Mouse (Mus musculus): ENCODE measurements around the gene Anks1b. TPM values are rescaled to one million over a fixed set of nuclear protein-coding genes. Genes with fewer than 3 reads are reported as not detected.

Anks1b gene
- polyA plus RNA-seq, 1 experiment from 2014 or later: 0.80 TPM

- H3K4me2 ChIP-seq: no peak overlapping the region
- H3K9ac ChIP-seq (ENCODE audit: low read depth, low read length): no peak overlapping the region
- H3K9me3 ChIP-seq (ENCODE audit: control insufficient read depth, low read length): no peaks in the 10 kb centered on the region
- no peaks in the 10 kb centered on the region for H3K36me3 ChIP-seq (ENCODE audit: control insufficient read depth, insufficient read depth, low read length)
- no peak overlapping the region for H3K4me3 ChIP-seq (ENCODE audit: low read depth, low read length)
- DNase-seq (ENCODE audit: low spot score) (no peak), ATAC-seq (replicated peaks; ENCODE audit: low FRiP score) (no peak)
- H3K27ac ChIP-seq (ENCODE audit: low read depth, low read length): no peak overlapping the region
- H3K27me3 ChIP-seq (replicated peaks; ENCODE audit: control insufficient read depth, insufficient read depth, low read length): no peaks in the 10 kb centered on the region
- H3K4me1 ChIP-seq (replicated peaks; ENCODE audit: control insufficient read depth, insufficient read depth, low read length): no peaks in the 10 kb centered on the region
- WGBS: 83% methylated on average over 15 of the region's 15 CpGs
Observed at GRCm38 (mm10) chr10:90940521-90941520, 1067.5 kb downstream of the Anks1b start.

DNA sequence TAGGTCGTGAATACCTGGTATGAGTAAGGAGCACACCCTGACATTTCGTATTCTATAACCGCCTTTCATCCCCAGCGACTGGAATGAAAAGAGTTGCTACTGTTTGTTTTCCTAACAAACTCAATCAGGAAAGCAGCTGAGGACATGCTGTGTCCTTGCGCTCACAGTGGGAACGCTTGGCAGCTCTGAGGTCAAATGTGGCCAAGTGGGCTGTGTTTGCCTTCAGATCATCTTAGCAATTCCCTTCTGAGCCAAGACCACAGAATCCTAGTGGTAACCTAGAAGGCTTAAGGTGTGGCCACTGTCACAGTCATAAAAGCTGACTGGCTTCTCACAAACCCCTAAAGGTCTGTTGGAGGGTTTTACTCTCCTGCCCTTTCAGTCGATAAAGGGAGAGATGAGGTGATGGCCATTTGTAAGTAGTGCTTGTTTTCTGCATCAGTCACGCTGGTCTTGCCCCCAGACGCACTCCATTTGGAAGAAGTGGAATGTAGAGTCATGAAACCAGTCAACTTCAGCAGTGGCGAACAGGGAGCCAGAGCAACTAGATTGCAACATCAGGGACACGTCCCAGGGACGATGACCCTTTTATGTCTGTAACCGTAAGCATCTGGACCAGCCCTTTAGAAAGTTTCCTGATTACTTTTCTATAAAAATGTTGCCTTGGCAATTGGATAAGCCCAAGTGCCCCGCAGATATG, 1068.8 kb downstream of the Anks1b start:
- DNase-seq (ENCODE audit: low spot score) (no peak), ATAC-seq (replicated peaks; ENCODE audit: low FRiP score) (no peak)
- Histone ChIP-seq H3K4me1 (replicated peaks; ENCODE audit: control insufficient read depth, insufficient read depth, low read length) (no peaks in the 10 kb centered on the region), H3K27ac (ENCODE audit: low read depth, low read length) (no peak overlapping the region), H3K4me3 (ENCODE audit: low read depth, low read length) (no peak overlapping the region), H3K9ac (ENCODE audit: low read depth, low read length) (no peak overlapping the region), H3K4me2 (no peak overlapping the region), H3K9me3 (ENCODE audit: control insufficient read depth, low read length) (no peaks in the 10 kb centered on the region), H3K36me3 (ENCODE audit: control insufficient read depth, insufficient read depth, low read length) (no peaks in the 10 kb centered on the region), H3K27me3 (replicated peaks; ENCODE audit: control insufficient read depth, insufficient read depth, low read length) (no peaks in the 10 kb centered on the region)
- WGBS: 80% methylated on average over 14 of the region's 14 CpGs

DNA sequence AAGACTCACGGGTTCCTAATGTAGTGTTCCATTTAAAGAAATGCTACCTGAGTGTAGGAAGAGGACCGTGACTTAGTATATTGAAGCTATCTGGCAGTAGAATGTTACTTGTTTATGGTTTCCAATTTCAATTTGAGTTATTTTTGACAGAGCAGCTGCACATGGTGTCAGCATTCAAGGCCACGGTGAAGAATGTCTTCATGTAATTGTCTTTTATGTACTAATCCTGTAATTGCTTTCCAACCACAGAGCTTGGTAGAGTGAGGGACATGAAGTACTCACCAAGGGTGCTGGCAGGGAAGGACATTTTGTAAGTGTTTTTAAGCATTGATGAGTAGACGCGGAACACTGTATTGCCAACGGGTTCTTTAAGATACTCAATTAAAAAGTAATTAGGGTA, 1073.7 kb downstream of the Anks1b start:
- Histone ChIP-seq H3K4me3 (ENCODE audit: low read depth, low read length) (no peak overlapping the region), H3K27ac (ENCODE audit: low read depth, low read length) (no peak overlapping the region), H3K9ac (ENCODE audit: low read depth, low read length) (no peak overlapping the region), H3K4me1 (replicated peaks; ENCODE audit: control insufficient read depth, insufficient read depth, low read length) (no peaks in the 10 kb centered on the region), H3K27me3 (replicated peaks; ENCODE audit: control insufficient read depth, insufficient read depth, low read length) (no peaks in the 10 kb centered on the region), H3K36me3 (ENCODE audit: control insufficient read depth, insufficient read depth, low read length) (no peaks in the 10 kb centered on the region), H3K9me3 (ENCODE audit: control insufficient read depth, low read length) (no peaks in the 10 kb centered on the region), H3K4me2 (no peak overlapping the region)
- DNase-seq (ENCODE audit: low spot score) (no peak), ATAC-seq (replicated peaks; ENCODE audit: low FRiP score) (no peak)
- WGBS: 86% methylated on average over 6 of the region's 6 CpGs

DNA sequence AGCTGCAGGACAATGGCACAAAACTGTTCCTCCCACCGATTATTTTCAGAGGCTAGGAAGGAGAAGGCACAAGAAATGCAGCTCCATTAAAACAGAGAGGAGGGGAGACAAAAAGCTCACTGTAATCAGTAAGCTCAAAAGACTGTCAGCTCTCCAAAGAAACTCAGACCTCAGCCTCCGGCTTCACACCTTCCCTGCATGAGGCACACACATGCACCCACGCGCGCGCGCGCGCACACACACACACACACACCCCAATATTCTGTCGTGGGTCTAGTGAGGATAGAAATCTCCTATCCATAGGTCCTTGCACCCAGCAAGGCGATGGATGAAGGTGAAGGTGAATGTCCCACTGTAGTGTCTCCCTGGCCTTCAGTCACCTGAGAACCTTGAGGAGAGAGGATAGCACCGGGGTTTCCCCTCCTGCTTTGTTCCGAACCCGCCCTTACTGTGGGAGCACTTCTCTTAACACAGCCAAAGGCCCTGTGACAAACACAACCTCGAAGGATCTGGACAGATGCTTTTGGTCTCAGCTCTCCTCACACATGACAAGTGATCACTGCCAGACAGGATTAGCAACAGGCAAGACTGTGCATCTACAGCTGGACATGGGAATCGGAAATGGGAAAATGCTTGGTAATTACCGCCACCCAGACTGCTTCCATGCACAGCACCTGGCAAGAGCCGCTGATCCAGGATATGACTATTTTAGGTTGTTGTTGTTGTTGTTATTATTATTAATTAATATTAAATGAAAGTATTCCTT, 1074.5 kb downstream of the Anks1b start:
- Histone ChIP-seq H3K4me1 (replicated peaks; ENCODE audit: control insufficient read depth, insufficient read depth, low read length) (no peaks in the 10 kb centered on the region), H3K4me3 (ENCODE audit: low read depth, low read length) (no peak overlapping the region), H3K27ac (ENCODE audit: low read depth, low read length) (no peak overlapping the region), H3K36me3 (ENCODE audit: control insufficient read depth, insufficient read depth, low read length) (no peaks in the 10 kb centered on the region), H3K4me2 (no peak overlapping the region), H3K9ac (ENCODE audit: low read depth, low read length) (no peak overlapping the region), H3K9me3 (ENCODE audit: control insufficient read depth, low read length) (no peaks in the 10 kb centered on the region), H3K27me3 (replicated peaks; ENCODE audit: control insufficient read depth, insufficient read depth, low read length) (no peaks in the 10 kb centered on the region)
- no peak for ATAC-seq (replicated peaks; ENCODE audit: low FRiP score)
- WGBS: 83% methylated on average over 18 of the region's 18 CpGs
- DNase-seq (ENCODE audit: low spot score): no peak

- Histone ChIP-seq H3K27ac (ENCODE audit: low read depth, low read length) (no peak overlapping the region), H3K27me3 (replicated peaks; ENCODE audit: control insufficient read depth, insufficient read depth, low read length) (no peaks in the 10 kb centered on the region), H3K36me3 (ENCODE audit: control insufficient read depth, insufficient read depth, low read length) (no peaks in the 10 kb centered on the region), H3K4me2 (no peak overlapping the region), H3K4me3 (ENCODE audit: low read depth, low read length) (no peak overlapping the region), H3K9me3 (ENCODE audit: control insufficient read depth, low read length) (no peaks in the 10 kb centered on the region), H3K9ac (ENCODE audit: low read depth, low read length) (no peak overlapping the region), H3K4me1 (replicated peaks; ENCODE audit: control insufficient read depth, insufficient read depth, low read length) (no peaks in the 10 kb centered on the region)
- no peak for DNase-seq (ENCODE audit: low spot score)
- 87% methylated on average over 15 of the region's 15 CpGs for WGBS
- ATAC-seq (replicated peaks; ENCODE audit: low FRiP score): no peak
Observed at GRCm38 (mm10) chr10:90953103-90953709, 1079.9 kb downstream of the Anks1b start.

DNA sequence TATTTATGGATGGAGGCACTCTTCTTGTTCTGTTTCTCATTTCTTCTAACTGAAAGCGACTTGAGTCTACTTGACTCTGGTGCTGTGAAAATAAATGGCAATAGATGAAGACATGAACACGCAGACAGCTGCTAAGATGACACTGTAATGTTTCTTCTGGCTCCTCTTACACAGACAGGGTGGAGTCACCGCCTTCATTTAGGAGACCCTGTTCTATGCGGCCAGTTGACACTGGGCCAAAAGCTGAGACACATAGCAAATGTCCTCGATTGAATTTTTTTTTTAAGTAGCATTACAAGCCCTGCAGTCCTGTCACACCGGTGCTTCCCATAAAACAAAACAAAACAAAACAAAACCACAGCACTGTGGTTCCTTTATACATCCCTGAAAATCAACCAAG, 1080.5 kb downstream of the Anks1b start:
- Histone ChIP-seq H3K36me3 (ENCODE audit: control insufficient read depth, insufficient read depth, low read length) (no peaks in the 10 kb centered on the region), H3K4me3 (ENCODE audit: low read depth, low read length) (no peak overlapping the region), H3K27ac (ENCODE audit: low read depth, low read length) (no peak overlapping the region), H3K27me3 (replicated peaks; ENCODE audit: control insufficient read depth, insufficient read depth, low read length) (no peaks in the 10 kb centered on the region), H3K9ac (ENCODE audit: low read depth, low read length) (no peak overlapping the region), H3K9me3 (ENCODE audit: control insufficient read depth, low read length) (no peaks in the 10 kb centered on the region), H3K4me1 (replicated peaks; ENCODE audit: control insufficient read depth, insufficient read depth, low read length) (no peaks in the 10 kb centered on the region), H3K4me2 (no peak overlapping the region)
- DNase-seq (ENCODE audit: low spot score): no peak
- no peak for ATAC-seq (replicated peaks; ENCODE audit: low FRiP score)
- WGBS: 81% methylated on average over 6 of the region's 6 CpGs

- H3K4me3 ChIP-seq (ENCODE audit: low read depth, low read length): no peak overlapping the region
- DNase-seq (ENCODE audit: low spot score) (no peak), ATAC-seq (replicated peaks; ENCODE audit: low FRiP score) (no peak)
- no peak overlapping the region for H3K4me2 ChIP-seq
- H3K27ac ChIP-seq (ENCODE audit: low read depth, low read length): no peak overlapping the region
- H3K9ac ChIP-seq (ENCODE audit: low read depth, low read length): no peak overlapping the region
- no peaks in the 10 kb centered on the region for H3K36me3 ChIP-seq (ENCODE audit: control insufficient read depth, insufficient read depth, low read length)
- no peaks in the 10 kb centered on the region for H3K9me3 ChIP-seq (ENCODE audit: control insufficient read depth, low read length)
- WGBS: 74% methylated on average over 7 of the region's 7 CpGs
- no peaks in the 10 kb centered on the region for H3K4me1 ChIP-seq (replicated peaks; ENCODE audit: control insufficient read depth, insufficient read depth, low read length)
- H3K27me3 ChIP-seq (replicated peaks; ENCODE audit: control insufficient read depth, insufficient read depth, low read length): no peaks in the 10 kb centered on the region; the same call in 1 of the 2 replicates
Observed at GRCm38 (mm10) chr10:90960374-90960773, 1087.1 kb downstream of the Anks1b start.

DNA sequence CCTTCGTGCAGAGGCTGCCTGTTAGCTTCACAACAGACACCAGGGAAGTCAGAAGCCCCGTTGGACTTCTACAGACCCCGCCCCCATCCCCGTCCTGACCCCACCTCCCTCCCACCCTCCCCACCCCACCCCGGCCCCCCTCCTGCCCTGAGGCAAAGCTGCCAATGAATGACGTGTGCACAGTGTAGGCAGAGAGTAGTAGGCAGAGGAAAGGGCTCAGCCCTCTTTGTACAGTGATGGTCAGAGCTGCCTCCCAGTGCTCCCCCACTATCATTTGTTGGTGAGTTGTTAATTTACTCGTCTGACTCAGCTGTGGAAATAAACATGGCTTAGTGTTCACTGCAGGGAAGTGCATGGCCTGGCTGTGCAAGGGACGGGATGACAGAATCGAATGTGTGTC, 1091.2 kb downstream of the Anks1b start:
- ATAC-seq (replicated peaks; ENCODE audit: low FRiP score): peak; percentile 53
- H3K4me3 ChIP-seq (ENCODE audit: low read depth, low read length): no peak overlapping the region
- no peak for DNase-seq (ENCODE audit: low spot score)
- H3K4me2 ChIP-seq: no peak overlapping the region
- H3K27me3 ChIP-seq (replicated peaks; ENCODE audit: control insufficient read depth, insufficient read depth, low read length): peaks cover 33% of the 10 kb centered on the region
- H3K27ac ChIP-seq (ENCODE audit: low read depth, low read length): no peak overlapping the region
- no peaks in the 10 kb centered on the region for H3K4me1 ChIP-seq (replicated peaks; ENCODE audit: control insufficient read depth, insufficient read depth, low read length)
- H3K36me3 ChIP-seq (ENCODE audit: control insufficient read depth, insufficient read depth, low read length): no peaks in the 10 kb centered on the region
- H3K9ac ChIP-seq (ENCODE audit: low read depth, low read length): no peak overlapping the region
- no peaks in the 10 kb centered on the region for H3K9me3 ChIP-seq (ENCODE audit: control insufficient read depth, low read length)
- WGBS: 29% methylated on average over 9 of the region's 9 CpGs

All from liver, embryonic 11.5 days (tissue).